Mouse (Mus musculus): ENCODE results near the gene Gpc6. TPM values are rescaled to one million over a fixed set of nuclear protein-coding genes. Genes with fewer than 3 reads are reported as not detected.

Gpc6 gene
- polyA plus RNA-seq, 1 experiment: 61.9 TPM

- Histone ChIP-seq H3K4me1 (ENCODE audit: control insufficient read depth, insufficient read depth, low read length) (no peaks in the 10 kb centered on the region), H3K27ac (ENCODE audit: insufficient read depth, low read length) (no peak overlapping the region), H3K4me3 (ENCODE audit: insufficient read depth, low read length) (no peak overlapping the region)
- TF ChIP-seq CTCF (IDR thresholded peaks at IDR 0.05; ENCODE audit: borderline replicate concordance, insufficient read depth, low read length) (no peak), POLR2A (IDR thresholded peaks at IDR 0.05; ENCODE audit: low read depth, low read length) (no peak)
Observed at GRCm38 (mm10) chr14:117674482-117674881, 749.4 kb downstream of the Gpc6 start.

- Histone ChIP-seq H3K4me1 (ENCODE audit: control insufficient read depth, insufficient read depth, low read length) (peaks cover 10% of the 10 kb centered on the region), H3K4me3 (ENCODE audit: insufficient read depth, low read length) (no peak overlapping the region), H3K27ac (ENCODE audit: insufficient read depth, low read length) (no peak overlapping the region)
- TF ChIP-seq CTCF (IDR thresholded peaks at IDR 0.05; ENCODE audit: borderline replicate concordance, insufficient read depth, low read length) (no peak), POLR2A (IDR thresholded peaks at IDR 0.05; ENCODE audit: low read depth, low read length) (no peak)
Observed at GRCm38 (mm10) chr14:117679926-117680325, 754.8 kb downstream of the Gpc6 start.

- H3K4me3 ChIP-seq (ENCODE audit: insufficient read depth, low read length): no peak overlapping the region
- no peak for TF ChIP-seq POLR2A (IDR thresholded peaks at IDR 0.05; ENCODE audit: low read depth, low read length)
- TF ChIP-seq CTCF (IDR thresholded peaks at IDR 0.05; ENCODE audit: borderline replicate concordance, insufficient read depth, low read length): no peak
- H3K27ac ChIP-seq (ENCODE audit: insufficient read depth, low read length): peak overlapping the region; percentile 37
- peaks cover 10% of the 10 kb centered on the region for H3K4me1 ChIP-seq (ENCODE audit: control insufficient read depth, insufficient read depth, low read length)
Observed at GRCm38 (mm10) chr14:117681321-117681921, 756.3 kb downstream of the Gpc6 start.

GRCm38 (mm10) chr14:117683149-117683548 lies 758.0 kb downstream of the Gpc6 start:
- Histone ChIP-seq H3K4me3 (ENCODE audit: insufficient read depth, low read length) (no peak overlapping the region), H3K4me1 (ENCODE audit: control insufficient read depth, insufficient read depth, low read length) (peaks cover 10% of the 10 kb centered on the region), H3K27ac (ENCODE audit: insufficient read depth, low read length) (no peak overlapping the region)
- TF ChIP-seq CTCF (IDR thresholded peaks at IDR 0.05; ENCODE audit: borderline replicate concordance, insufficient read depth, low read length) (no peak), POLR2A (IDR thresholded peaks at IDR 0.05; ENCODE audit: low read depth, low read length) (no peak)

GRCm38 (mm10) chr14:117689848-117690247 lies 764.7 kb downstream of the Gpc6 start:
- no peak for TF ChIP-seq POLR2A (IDR thresholded peaks at IDR 0.05; ENCODE audit: low read depth, low read length)
- no peak for TF ChIP-seq CTCF (IDR thresholded peaks at IDR 0.05; ENCODE audit: borderline replicate concordance, insufficient read depth, low read length)
- Histone ChIP-seq H3K27ac (ENCODE audit: insufficient read depth, low read length) (no peak overlapping the region), H3K4me3 (ENCODE audit: insufficient read depth, low read length) (no peak overlapping the region), H3K4me1 (ENCODE audit: control insufficient read depth, insufficient read depth, low read length) (no peaks in the 10 kb centered on the region; the same call in 1 of the 2 replicates)

GRCm38 (mm10) chr14:117695565-117695964 lies 770.5 kb downstream of the Gpc6 start:
- Histone ChIP-seq H3K27ac (ENCODE audit: insufficient read depth, low read length) (no peak overlapping the region), H3K4me3 (ENCODE audit: insufficient read depth, low read length) (no peak overlapping the region), H3K4me1 (ENCODE audit: control insufficient read depth, insufficient read depth, low read length) (no peaks in the 10 kb centered on the region)
- no peak for TF ChIP-seq POLR2A (IDR thresholded peaks at IDR 0.05; ENCODE audit: low read depth, low read length)
- no peak for TF ChIP-seq CTCF (IDR thresholded peaks at IDR 0.05; ENCODE audit: borderline replicate concordance, insufficient read depth, low read length)

GRCm38 (mm10) chr14:117700670-117701280 lies 775.7 kb downstream of the Gpc6 start:
- no peak for TF ChIP-seq CTCF (IDR thresholded peaks at IDR 0.05; ENCODE audit: borderline replicate concordance, insufficient read depth, low read length)
- no peak for TF ChIP-seq POLR2A (IDR thresholded peaks at IDR 0.05; ENCODE audit: low read depth, low read length)
- Histone ChIP-seq H3K4me1 (ENCODE audit: control insufficient read depth, insufficient read depth, low read length) (no peaks in the 10 kb centered on the region), H3K4me3 (ENCODE audit: insufficient read depth, low read length) (no peak overlapping the region), H3K27ac (ENCODE audit: insufficient read depth, low read length) (no peak overlapping the region)

GRCm38 (mm10) chr14:117708817-117709216 lies 783.7 kb downstream of the Gpc6 start:
- no peak overlapping the region for H3K27ac ChIP-seq (ENCODE audit: insufficient read depth, low read length)
- TF ChIP-seq POLR2A (IDR thresholded peaks at IDR 0.05; ENCODE audit: low read depth, low read length) (no peak), CTCF (IDR thresholded peaks at IDR 0.05; ENCODE audit: borderline replicate concordance, insufficient read depth, low read length) (no peak)
- no peaks in the 10 kb centered on the region for H3K4me1 ChIP-seq (ENCODE audit: control insufficient read depth, insufficient read depth, low read length)
- no peak overlapping the region for H3K4me3 ChIP-seq (ENCODE audit: insufficient read depth, low read length)

- Histone ChIP-seq H3K4me3 (ENCODE audit: insufficient read depth, low read length) (no peak overlapping the region), H3K27ac (ENCODE audit: insufficient read depth, low read length) (no peak overlapping the region), H3K4me1 (ENCODE audit: control insufficient read depth, insufficient read depth, low read length) (no peaks in the 10 kb centered on the region)
- no peak for TF ChIP-seq POLR2A (IDR thresholded peaks at IDR 0.05; ENCODE audit: low read depth, low read length)
Observed at GRCm38 (mm10) chr14:117710463-117710911, 785.4 kb downstream of the Gpc6 start.

- TF ChIP-seq CTCF (IDR thresholded peaks at IDR 0.05; ENCODE audit: borderline replicate concordance, insufficient read depth, low read length) (no peak), POLR2A (IDR thresholded peaks at IDR 0.05; ENCODE audit: low read depth, low read length) (no peak)
- Histone ChIP-seq H3K4me1 (ENCODE audit: control insufficient read depth, insufficient read depth, low read length) (no peaks in the 10 kb centered on the region), H3K27ac (ENCODE audit: insufficient read depth, low read length) (no peak overlapping the region), H3K4me3 (ENCODE audit: insufficient read depth, low read length) (no peak overlapping the region)
Observed at GRCm38 (mm10) chr14:117712311-117712710, 787.2 kb downstream of the Gpc6 start.
